Mouse (Mus musculus) left cerebral cortex, postnatal 25 days (tissue): ENCODE measurements around the gene Hmga1b. TPM values are rescaled to one million over a fixed set of nuclear protein-coding genes. Genes with fewer than 3 reads are reported as not detected.

Experiments
- DNase-seq, 2 experiments: peaks; one replicate each; pipeline ENCODE4 v3.0.0; 2022; ENCODE audit warnings: low spot score in 2 of 2, mixed read lengths in 1 of 2
- intact Hi-C: fragments of 180-260 bp; cut with DNase I; formaldehyde crosslinking; loops from one replicate; pipeline ENCODE4 v1.15.1; 2025
- total RNA-seq, 2 experiments: library from RNA; stranded (reverse); gene quantifications; 2 replicates each; pipeline ENCODE4 v1.2.3; 2021

The Hmga1b gene
- total RNA-seq, 2 experiments from 2014 or later = 29.3 to 33.1 TPM

- DNase-seq = no peak
- intact Hi-C loops = no loop called here
These were observed 43.0 kb downstream of the Hmga1b start for GRCm38 (mm10) chr11:120805375-120806298.

DNA sequence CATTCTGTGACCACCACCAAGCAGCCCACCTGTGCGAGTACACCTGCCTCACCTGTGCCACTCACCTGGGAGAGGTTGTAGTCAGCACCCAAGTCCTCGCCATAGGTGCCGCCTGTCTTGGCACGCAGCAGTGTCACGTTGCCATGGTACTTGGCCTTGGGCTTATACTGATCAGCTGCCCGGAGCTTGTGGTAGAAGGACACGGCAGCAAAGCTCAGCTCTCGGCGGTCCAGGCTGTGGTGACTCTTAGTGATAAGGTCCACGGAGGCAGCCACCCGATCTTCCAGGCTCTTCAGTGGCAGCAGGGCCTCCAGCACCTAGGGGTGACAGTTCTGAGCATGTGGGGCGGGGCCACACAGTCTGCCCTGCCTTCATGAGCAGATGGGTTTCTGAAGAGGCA, 45.4 kb downstream of the Hmga1b start:
- DNase-seq = no peak
- intact Hi-C loops = no loop called here

DNA sequence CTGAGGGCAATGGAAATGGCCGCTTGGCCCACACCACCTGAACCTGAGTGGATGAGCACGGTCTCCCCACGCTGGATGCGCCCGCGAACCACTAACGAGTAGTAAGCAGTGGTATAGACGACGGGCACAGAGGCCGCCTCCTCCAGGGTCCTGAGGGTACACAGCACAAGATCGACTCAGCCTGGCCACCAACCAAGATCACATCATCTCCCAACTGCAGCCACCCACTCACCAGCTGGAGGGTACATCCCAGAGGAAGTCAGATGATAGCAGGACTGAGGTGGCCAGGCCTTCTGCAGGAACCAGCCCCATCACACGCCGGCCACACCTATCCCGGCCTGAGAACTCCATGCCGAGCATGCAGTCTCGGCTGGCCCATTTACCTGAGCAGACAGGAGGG, 49.5 kb downstream of the Hmga1b start:
- intact Hi-C loops = no loop called here
- peak in 1 of 2 experiments; percentile 35 for DNase-seq

Other genes with a start within 250 kb of the Hmga1b start
- gene Gcgr, start 232.1 kb upstream of the Hmga1b start, total RNA-seq = not detected
- gene Mcrip1, start 213.1 kb upstream of the Hmga1b start, total RNA-seq = 10 to 100 TPM; 88.2 to 93.6 TPM
- gene Ppp1r27, start 211.7 kb upstream of the Hmga1b start, total RNA-seq = not detected
- gene P4hb, start 189.5 kb upstream of the Hmga1b start, total RNA-seq = 100 to 1,000 TPM; 125 to 127 TPM
- 100 to 1,000 TPM; 340 to 344 TPM for gene Arhgdia, start 181.2 kb upstream of the Hmga1b start, total RNA-seq
- gene Alyref, start 164.4 kb upstream of the Hmga1b start, total RNA-seq = 10 to 100 TPM; 59.9 to 61.2 TPM
- gene Anapc11, start 164.4 kb upstream of the Hmga1b start, total RNA-seq = 10 to 100 TPM; 93.2 to 94.8 TPM
- gene Npb, start 154.3 kb upstream of the Hmga1b start, total RNA-seq = not detected
- 100 to 1,000 TPM; 120 to 141 TPM for gene Pcyt2, start 144.9 kb upstream of the Hmga1b start, total RNA-seq
- 10 to 100 TPM; 37.8 TPM for gene Sirt7, start 137.6 kb upstream of the Hmga1b start, total RNA-seq
- gene Mafg, start 129.2 kb upstream of the Hmga1b start, total RNA-seq = 10 to 100 TPM; 91.5 to 98.4 TPM
- gene Pycr1, start 119.0 kb upstream of the Hmga1b start, total RNA-seq = 1 to 10 TPM; 1.4 to 2.1 TPM
- gene Myadml2, start 114.6 kb upstream of the Hmga1b start, total RNA-seq = 1 to 10 TPM; 7.4 to 8.6 TPM
- 1 to 10 TPM; 4.1 to 4.7 TPM for gene Notum, start 101.6 kb upstream of the Hmga1b start, total RNA-seq
- 10 to 100 TPM; 51.2 to 53.1 TPM for gene Aspscr1, start 89.8 kb upstream of the Hmga1b start, total RNA-seq
- 10 to 100 TPM; 18.0 to 22.7 TPM for gene Cenpx, start 49.1 kb upstream of the Hmga1b start, total RNA-seq
- gene Lrrc45, start 48.9 kb upstream of the Hmga1b start, total RNA-seq = 10 to 100 TPM; 50.4 to 60.0 TPM
- 10 to 100 TPM; 39.4 to 41.0 TPM for gene Rac3, start 41.3 kb upstream of the Hmga1b start, total RNA-seq
- 1 to 10 TPM; 6.1 to 7.4 TPM for gene Dcxr, start 35.5 kb upstream of the Hmga1b start, total RNA-seq
- 1 to 10 TPM; 2.6 to 3.7 TPM for gene Cbr2, start 30.7 kb upstream of the Hmga1b start, total RNA-seq
- 10 to 100 TPM; 62.9 to 63.3 TPM for gene Rfng, start 21.4 kb downstream of the Hmga1b start, total RNA-seq
- gene Gps1, start 21.5 kb downstream of the Hmga1b start, total RNA-seq = 100 to 1,000 TPM; 139 to 143 TPM
- gene Dus1l, start 33.6 kb downstream of the Hmga1b start, total RNA-seq = 10 to 100 TPM; 40.0 to 42.8 TPM
- gene Fasn, start 61.8 kb downstream of the Hmga1b start, total RNA-seq = 100 to 1,000 TPM; 168 to 171 TPM
- gene Ccdc57, start 170.1 kb downstream of the Hmga1b start, total RNA-seq = 1 to 10 TPM; 6.7 to 8.0 TPM
- 1 to 10 TPM; 4.4 to 4.6 TPM for gene Slc16a3, start 185.7 kb downstream of the Hmga1b start, total RNA-seq
- 100 to 1,000 TPM; 116 to 122 TPM for gene Csnk1d, start 228.5 kb downstream of the Hmga1b start, total RNA-seq